Mouse (Mus musculus): ENCODE measurements around the gene Cd200.
"Not testable (repeated sequence)": the region's sequence is repeated elsewhere in the genome, so short reads cannot be mapped to it uniquely, and the experiment has no call there.

Gene Cd200

DNA sequence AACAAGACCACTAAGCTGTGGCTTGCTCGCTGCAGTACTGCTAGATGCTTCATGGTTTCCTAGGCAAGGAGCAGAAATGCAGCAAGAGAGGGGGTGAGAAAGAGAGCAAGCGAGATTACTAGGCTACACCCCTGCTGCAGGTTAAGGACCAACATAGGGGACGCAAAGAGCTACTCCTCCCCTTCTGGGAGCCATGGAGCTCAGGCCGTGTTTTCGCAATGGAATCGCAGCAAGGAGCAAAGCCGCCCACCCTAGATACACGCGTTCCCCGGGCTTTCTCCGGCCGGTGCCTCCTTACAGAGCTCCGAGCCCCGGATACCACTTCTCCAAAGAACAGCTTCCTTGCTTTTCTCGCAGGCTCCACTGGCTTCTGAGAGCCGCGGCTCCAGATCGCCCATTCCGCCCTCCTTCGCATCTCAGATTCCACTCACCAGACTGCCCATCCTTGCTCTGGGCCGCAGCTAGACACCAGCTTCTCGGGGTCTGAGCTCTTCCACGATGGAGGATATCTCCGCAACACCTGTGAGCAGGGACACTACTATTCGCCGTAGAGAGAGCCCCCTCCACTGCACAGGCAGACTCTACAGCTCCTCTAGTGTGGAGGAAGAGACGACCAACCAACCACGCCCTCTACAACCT, at the start of gene Cd200:
Cd200 (minus strand) TSS at position 629 of the 639 bp plus-strand sequence.
- DNase-seq (ENCODE audit: low read depth, low spot score) = peak; percentile 61

DNA sequence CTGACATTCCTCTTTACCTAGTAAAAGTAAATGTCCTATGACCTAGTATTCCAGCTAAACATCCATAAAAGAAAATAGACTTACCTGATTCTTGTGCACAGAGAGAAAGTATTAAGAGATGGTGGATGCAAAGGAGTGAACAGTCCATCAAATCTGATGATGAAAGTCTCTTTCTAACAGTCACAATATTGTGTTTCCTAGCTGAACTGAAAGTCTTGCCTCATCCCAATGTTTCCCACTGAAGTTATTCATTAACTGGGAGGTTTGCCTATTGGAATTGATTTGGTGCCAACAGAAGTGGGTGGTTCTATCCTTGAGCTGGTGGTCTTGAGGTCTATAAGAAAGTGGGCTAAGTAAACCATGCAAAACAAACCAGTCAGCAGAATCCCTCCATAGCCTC, 45.9 kb upstream of the Cd200 start:
- DNase-seq (ENCODE audit: low read depth, low spot score) = no peak

GRCm38 (mm10) chr16:45437230-45437739, 28.4 kb upstream of the Cd200 start:
- DNase-seq (ENCODE audit: low read depth, low spot score) = no peak

GRCm38 (mm10) chr16:45435591-45435990, 26.7 kb upstream of the Cd200 start:
- no peak for DNase-seq (ENCODE audit: low read depth, low spot score)

- no peak for DNase-seq (ENCODE audit: low read depth, low spot score)
These were observed 18.8 kb upstream of the Cd200 start for GRCm38 (mm10) chr16:45427651-45428050.

DNA sequence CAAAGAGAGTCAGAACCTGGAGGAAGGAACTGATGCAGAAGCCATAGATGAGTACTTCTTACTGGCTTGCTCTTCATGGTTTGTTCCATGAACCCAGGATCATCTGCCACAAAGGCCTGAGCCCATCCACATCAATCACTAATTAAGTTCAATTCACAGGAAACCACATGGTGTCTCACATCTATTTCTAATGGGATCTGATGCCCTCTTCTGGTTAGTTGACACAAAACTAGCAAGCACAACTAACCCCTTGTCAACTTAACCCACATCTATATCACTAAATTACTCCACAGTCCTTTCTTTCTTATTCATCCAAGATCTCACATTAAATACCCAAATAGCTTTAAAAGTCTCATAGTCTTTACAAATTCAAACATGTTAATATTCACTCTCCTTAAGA, 4.6 kb upstream of the Cd200 start:
- no peak for DNase-seq (ENCODE audit: low read depth, low spot score)

GRCm38 (mm10) chr16:45409064-45409446, 202 bp upstream of the Cd200 start:
- DNase-seq (ENCODE audit: low read depth, low spot score) = not testable (repeated sequence)

- peak; percentile 22 for DNase-seq (ENCODE audit: low read depth, low spot score)
These were observed 1.0 kb downstream of the Cd200 start for GRCm38 (mm10) chr16:45407645-45408400.

GRCm38 (mm10) chr16:45407091-45407490, 1.8 kb downstream of the Cd200 start:
- DNase-seq (ENCODE audit: low read depth, low spot score) = no peak

DNA sequence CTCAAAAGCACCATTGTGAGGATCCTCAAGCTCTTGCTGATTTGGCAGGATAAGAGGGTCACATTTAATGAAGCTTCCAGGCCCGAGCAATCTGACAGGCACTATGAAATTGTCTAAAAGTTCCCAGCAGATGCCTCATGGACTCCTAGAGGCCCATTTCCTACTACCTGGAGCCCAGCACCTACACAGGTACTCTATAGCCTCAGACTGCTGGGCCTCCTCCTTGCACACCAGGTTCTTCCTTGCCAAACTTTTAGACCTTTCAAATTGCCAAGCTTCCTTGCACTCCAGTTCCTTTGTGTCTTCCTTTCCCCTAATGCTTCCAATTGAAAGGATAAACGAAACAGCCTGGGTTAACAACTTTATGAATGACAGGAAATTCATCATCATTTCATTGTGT, 5.9 kb downstream of the Cd200 start:
- DNase-seq (ENCODE audit: low read depth, low spot score) = no peak

- no peak for DNase-seq (ENCODE audit: low read depth, low spot score)
These were observed 6.8 kb downstream of the Cd200 start for GRCm38 (mm10) chr16:45402036-45402435.

DNA sequence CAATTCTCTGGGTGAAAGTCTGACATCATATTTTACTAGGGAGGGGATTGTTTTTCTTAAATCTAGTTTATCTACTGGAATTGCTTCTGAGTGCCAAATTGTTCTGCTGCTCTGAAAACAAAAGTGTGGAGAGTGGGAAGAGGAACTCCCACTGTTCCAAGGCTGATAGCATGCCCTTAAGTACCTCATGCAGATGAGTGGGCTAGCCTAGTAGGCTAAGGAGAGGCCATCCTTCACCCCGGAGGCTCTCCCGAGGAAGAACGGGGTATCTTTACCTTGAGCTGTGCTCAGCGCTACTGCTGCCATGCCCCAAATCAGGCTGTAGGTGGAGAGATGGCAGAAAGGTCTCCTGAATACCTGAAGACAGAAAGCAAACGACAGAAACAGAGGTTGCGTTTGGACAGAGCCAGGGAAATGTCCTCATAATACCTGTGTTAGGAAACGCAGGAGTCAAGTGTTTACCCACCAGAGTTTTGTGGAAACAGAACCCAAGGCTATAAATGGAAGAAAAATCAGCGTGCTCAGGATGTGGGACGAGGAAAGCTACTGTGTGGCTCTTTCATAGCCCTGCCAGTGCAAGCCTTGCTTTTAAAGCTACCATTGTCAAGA, 8.8 kb downstream of the Cd200 start:
- DNase-seq (ENCODE audit: low read depth, low spot score) = peak; percentile 34

- DNase-seq (ENCODE audit: low read depth, low spot score) = no peak
These were observed 9.4 kb downstream of the Cd200 start for GRCm38 (mm10) chr16:45399411-45399810.

- DNase-seq (ENCODE audit: low read depth, low spot score) = no peak
These were observed 11.4 kb downstream of the Cd200 start for GRCm38 (mm10) chr16:45397440-45397839.

DNA sequence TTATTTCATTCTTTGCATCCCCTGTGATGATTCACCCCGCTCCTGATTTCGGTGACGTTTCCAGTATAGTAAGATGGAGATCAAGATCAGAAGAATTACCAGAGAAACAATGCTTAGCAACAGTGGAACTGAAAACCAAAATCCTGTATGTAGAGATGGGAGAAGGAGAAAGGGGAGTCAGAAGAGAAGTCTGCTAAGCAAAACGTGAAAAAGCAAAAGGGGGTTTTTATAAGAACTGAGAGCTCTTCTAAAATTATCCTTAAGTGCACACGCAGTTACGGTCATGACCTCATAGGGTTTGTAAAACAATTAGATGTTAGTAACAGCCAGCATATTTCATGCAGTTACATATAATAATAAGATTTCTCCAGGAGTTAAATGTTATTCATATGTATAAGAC, 16.6 kb downstream of the Cd200 start:
- no peak for DNase-seq (ENCODE audit: low read depth, low spot score)

GRCm38 (mm10) chr16:45391680-45392079, 17.2 kb downstream of the Cd200 start:
- no peak for DNase-seq (ENCODE audit: low read depth, low spot score)

- no peak for DNase-seq (ENCODE audit: low read depth, low spot score)
These were observed 18.4 kb downstream of the Cd200 start for GRCm38 (mm10) chr16:45390286-45390956.

DNA sequence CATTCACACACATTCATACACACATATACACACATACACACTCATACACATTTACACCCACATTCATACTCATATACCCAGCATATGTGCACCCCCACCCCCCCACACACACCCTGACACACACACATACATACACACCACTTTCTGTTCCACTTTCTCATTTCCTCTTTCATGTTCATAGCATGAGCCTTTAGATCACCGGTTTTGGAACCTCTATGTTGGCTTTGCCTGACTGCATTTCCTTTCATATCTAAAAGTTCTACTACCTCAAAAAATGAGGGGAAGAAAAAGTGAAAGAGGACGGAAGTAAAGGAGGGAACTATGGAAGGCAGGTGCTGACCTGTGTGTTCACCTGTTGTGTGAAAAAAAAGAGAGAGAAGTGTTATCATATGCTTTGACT, 19.0 kb downstream of the Cd200 start:
- no peak for DNase-seq (ENCODE audit: low read depth, low spot score)

DNA sequence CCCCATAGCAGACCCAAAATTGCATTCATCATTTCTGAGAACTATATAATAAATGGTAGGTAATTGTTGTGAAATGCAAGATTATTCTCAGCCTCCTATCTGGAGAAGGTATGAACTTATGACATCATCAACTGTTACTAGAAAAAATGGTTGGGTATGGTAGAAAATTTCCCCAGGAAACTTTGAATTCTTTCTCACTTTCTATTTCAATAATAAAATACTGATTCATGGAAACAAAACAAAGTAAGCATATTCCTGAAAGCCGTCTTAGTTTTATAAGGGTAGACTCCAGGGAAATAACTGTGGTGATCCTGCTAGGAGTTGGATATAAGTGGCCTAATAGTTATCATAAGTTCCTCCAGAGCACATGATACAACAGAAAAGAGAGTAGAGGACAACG, 19.8 kb downstream of the Cd200 start:
- DNase-seq (ENCODE audit: low read depth, low spot score) = no peak

DNA sequence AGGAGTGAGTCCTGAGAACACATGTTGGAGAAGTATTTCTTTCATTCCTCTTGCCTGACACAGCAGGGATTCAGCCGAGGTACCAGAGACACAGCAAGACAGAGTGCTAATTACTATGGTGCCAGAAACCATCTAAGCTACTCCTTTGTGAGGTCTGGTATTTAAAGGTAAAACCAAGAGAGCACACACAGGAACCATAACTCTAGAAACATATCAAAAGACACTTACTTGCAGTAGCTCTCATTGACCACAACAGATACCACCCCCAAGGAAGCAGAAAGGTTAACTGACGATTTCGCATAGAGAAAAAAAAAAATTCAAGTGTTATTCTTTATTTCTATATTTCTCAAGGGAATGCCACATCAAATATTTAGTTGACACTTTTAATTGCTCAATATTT, 27.0 kb downstream of the Cd200 start:
- no peak for DNase-seq (ENCODE audit: low read depth, low spot score)

DNA sequence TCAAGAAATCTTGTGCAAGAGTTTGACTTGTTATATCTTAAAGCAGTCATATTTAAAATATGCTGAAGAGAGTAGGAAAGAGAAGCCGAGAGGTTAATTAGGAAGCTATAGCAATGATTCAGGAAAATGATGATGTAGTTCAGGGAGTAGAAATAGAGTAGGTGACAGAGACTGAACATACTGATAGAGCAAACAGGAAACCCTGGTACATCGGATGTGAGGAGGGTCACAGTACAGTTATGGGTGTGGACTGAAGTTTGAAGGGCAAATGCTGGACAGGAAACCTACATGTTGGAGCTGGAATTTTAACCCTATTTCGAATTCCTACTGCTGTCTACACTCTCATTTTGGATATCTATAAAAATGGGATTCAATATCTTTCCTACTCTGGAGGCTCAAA, 29.9 kb downstream of the Cd200 start:
- no peak for DNase-seq (ENCODE audit: low read depth, low spot score)
